Mouse (Mus musculus) ES-Bruce4 (cell line): ENCODE measurements around the gene Cdc42. TPM values are rescaled to one million over a fixed set of nuclear protein-coding genes. Genes with fewer than 3 reads are reported as not detected.

Experiments used
- H3K27ac ChIP-seq: 2 replicates; pipeline ENCODE4 v1.5.1; 2012; ENCODE audit warnings: low read length, inconsistent platforms; ENCODE audit not compliant: insufficient read depth
- H3K27me3 ChIP-seq: 2 replicates; pipeline ENCODE4 v1.6.1; 2012; ENCODE audit warnings: mild to moderate bottlenecking, low read length, inconsistent platforms; ENCODE audit not compliant: control insufficient read depth, poor library complexity, insufficient read depth, severe bottlenecking
- H3K36me3 ChIP-seq: 2 replicates; pipeline ENCODE4 v1.6.1; 2012; ENCODE audit warnings: inconsistent platforms, mild to moderate bottlenecking, low read length, moderate library complexity; ENCODE audit not compliant: control insufficient read depth, poor library complexity, insufficient read depth, severe bottlenecking
- H3K4me1 ChIP-seq: one replicate; pipeline ENCODE4 v1.8.1; 2011; ENCODE audit warnings: low read length; ENCODE audit not compliant: control insufficient read depth, insufficient read depth
- H3K4me3 ChIP-seq: 2 replicates; pipeline ENCODE4 v1.5.1; 2011; ENCODE audit warnings: low read depth, mild to moderate bottlenecking, low read length
- H3K9ac ChIP-seq: 2 replicates; pipeline ENCODE4 v1.6.1; 2012; ENCODE audit warnings: low read depth, mild to moderate bottlenecking, inconsistent platforms; ENCODE audit not compliant: poor library complexity, severe bottlenecking
- H3K9me3 ChIP-seq: replicated peaks from 2 replicates; pipeline ENCODE4 v1.6.1; 2012; ENCODE audit warnings: mild to moderate bottlenecking, low read length, inconsistent platforms; ENCODE audit not compliant: control insufficient read depth, poor library complexity, insufficient read depth, severe bottlenecking
- CTCF ChIP-seq: IDR thresholded peaks from one replicate; pipeline ENCODE4 v1.8.1; 2011; ENCODE audit warnings: low read depth, low read length
- EP300 ChIP-seq: IDR thresholded peaks from 2 replicates; pipeline ENCODE4 v1.6.1; 2011; ENCODE audit warnings: low read depth, low read length; ENCODE audit not compliant: insufficient read depth
- POLR2A ChIP-seq: IDR thresholded peaks from one replicate; pipeline ENCODE4 v1.8.1; 2011; ENCODE audit warnings: low read length; ENCODE audit not compliant: insufficient read depth
- polyA plus RNA-seq: library from polyadenylated mRNA; stranded (reverse); fragments of >200 nt; gene quantifications from 2 replicates; pipeline ENCODE4 v1.2.4, GENCODE M21; 2011; ENCODE audit warnings: low read depth; ENCODE audit not compliant: missing spikeins, insufficient read depth, insufficient read length

The Cdc42 gene
- polyA plus RNA-seq, 1 experiment: 476 TPM

- no peaks in the 10 kb centered on the region for H3K27me3 ChIP-seq
- no peak overlapping the region for H3K27ac ChIP-seq
Measured at GRCm38 (mm10) chr4:137365356-137366062, 8.0 kb upstream of the Cdc42 start.

GRCm38 (mm10) chr4:137364826-137365225 lies 7.3 kb upstream of the Cdc42 start:
- Histone ChIP-seq H3K27ac (no peak overlapping the region), H3K9ac (no peak overlapping the region), H3K4me1 (peaks cover 2% of the 10 kb centered on the region), H3K36me3 (no peaks in the 10 kb centered on the region), H3K4me3 (no peak overlapping the region), H3K9me3 (no peaks in the 10 kb centered on the region), H3K27me3 (no peaks in the 10 kb centered on the region)
- TF ChIP-seq EP300 (no peak), CTCF (no peak), POLR2A (no peak)

More at GRCm38 (mm10) chr4:137365356-137366062, 8.0 kb upstream of the Cdc42 start:
- Histone ChIP-seq H3K36me3 (no peaks in the 10 kb centered on the region), H3K4me1 (peaks cover 2% of the 10 kb centered on the region), H3K9me3 (no peaks in the 10 kb centered on the region), H3K4me3 (no peak overlapping the region), H3K9ac (no peak overlapping the region)
- TF ChIP-seq EP300 (no peak), CTCF (no peak), POLR2A (no peak)

DNA sequence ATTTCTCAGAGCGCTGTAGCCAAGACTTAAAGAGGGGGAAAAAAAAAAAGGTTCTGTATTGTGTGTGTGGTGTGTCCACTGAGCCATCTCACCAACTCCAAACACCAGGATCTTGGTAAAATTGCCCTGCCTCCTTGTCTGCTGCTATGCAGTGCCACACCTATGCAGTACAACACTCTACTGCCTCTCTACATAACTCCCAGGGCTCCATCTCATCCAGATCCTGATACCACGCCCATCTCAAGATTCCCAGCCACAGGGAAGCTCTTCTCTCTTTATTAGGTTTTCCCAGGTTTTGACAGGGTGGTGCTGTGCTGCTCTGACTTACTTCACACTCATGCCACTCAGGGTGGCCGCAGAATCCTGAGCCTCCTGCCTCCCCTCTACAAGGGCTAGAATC lies 3.5 kb upstream of the Cdc42 start:
- Histone ChIP-seq H3K36me3 (no peaks in the 10 kb centered on the region), H3K27me3 (no peaks in the 10 kb centered on the region), H3K4me1 (peaks cover 2% of the 10 kb centered on the region), H3K9ac (no peak overlapping the region), H3K4me3 (no peak overlapping the region), H3K9me3 (no peaks in the 10 kb centered on the region), H3K27ac (no peak overlapping the region)
- TF ChIP-seq EP300 (no peak), POLR2A (no peak), CTCF (no peak)

DNA sequence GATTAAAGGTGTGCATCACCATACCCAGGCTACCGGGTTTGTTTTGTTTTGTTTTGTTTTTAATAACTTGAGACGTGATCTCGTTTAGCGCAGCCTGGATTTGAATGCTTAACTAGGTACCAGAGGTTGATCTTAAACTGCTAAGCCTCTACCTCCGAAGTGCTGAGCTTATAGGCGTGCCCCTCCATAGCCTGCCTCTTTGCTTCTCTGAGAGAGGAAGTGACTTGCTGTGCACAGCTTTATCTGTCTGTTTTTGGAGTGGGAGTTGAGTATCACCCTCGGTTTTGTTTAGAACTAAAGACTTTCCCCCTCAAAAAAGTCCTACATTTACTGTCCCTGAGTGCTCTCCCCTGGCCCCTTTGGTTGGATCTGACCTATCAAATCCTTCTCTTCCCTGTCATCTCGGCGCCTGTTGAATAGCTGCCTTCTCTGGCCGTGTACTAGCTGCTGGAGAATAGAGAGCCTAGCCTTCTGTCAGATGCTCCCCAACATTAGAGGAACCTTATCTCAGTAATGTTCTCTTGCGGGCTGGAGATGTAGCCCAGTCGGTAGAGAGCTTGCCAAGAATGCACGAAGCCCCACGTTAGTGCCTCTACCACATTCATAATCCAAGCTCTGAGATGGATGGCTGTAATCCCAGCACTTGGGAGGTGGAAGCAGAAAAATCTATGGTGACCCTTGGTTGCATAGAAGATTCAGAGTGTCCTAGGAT lies 927 bp upstream of the Cdc42 start:
- TF ChIP-seq CTCF (no peak), POLR2A (no peak), EP300 (no peak)
- H3K9ac ChIP-seq: peak overlapping the region; percentile 29; the same call in 1 of the 2 replicates
- H3K4me1 ChIP-seq: peaks cover 2% of the 10 kb centered on the region
- no peaks in the 10 kb centered on the region for H3K36me3 ChIP-seq
- no peaks in the 10 kb centered on the region for H3K9me3 ChIP-seq
- H3K27me3 ChIP-seq: no peaks in the 10 kb centered on the region
- H3K4me3 ChIP-seq: no peak overlapping the region
- no peak overlapping the region for H3K27ac ChIP-seq

DNA sequence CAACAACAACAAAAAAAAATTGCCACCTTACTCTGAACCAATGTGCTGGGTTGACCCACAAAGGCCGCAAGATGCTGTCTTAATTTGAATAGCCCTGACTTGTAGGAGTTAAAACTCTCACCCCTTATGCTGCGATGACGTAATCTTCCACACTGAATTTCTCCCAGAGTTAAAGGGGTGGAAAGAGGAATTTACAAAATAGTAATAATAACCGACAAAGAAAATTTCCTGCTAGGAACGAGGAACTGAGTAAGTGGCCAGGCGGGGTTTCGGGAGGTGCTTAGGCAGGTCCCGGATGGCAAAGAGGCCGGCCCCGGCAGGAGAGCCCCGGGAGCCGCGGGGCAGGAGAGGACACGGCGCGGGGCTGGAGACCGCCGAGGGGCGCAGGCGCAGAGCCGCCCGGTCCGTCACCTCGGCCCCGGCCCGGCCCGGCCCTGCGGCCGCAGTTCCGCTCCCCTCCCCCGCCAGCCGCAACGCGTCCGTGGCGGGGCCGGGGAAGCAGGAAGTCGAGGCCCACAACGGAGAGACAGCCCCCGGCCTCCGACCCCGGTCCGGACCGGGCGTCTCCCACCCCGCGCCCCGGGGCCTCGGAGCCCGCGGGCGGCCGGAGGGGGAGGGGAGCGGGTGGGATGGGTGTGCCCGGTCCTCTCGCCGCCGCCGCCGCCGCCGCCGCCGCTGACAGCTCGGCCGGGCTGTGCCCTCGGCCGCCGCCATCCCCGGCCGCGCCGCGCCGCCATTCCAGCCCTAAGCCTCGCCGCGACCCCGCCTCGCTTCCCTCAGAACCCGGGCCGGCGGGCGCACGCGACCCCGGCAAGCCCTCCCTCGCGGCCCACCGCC lies 628 bp downstream of the Cdc42 start:
- Histone ChIP-seq H3K4me3 (peak overlapping the region; percentile 98), H3K4me1 (peaks cover 2% of the 10 kb centered on the region), H3K27me3 (no peaks in the 10 kb centered on the region), H3K27ac (peak overlapping the region; percentile 88), H3K36me3 (peaks cover 2% of the 10 kb centered on the region), H3K9me3 (no peaks in the 10 kb centered on the region), H3K9ac (peak overlapping the region; percentile 99)
- no peak for TF ChIP-seq EP300
- TF ChIP-seq CTCF: no peak
- no peak for TF ChIP-seq POLR2A

GRCm38 (mm10) chr4:137350627-137351026 lies 6.9 kb downstream of the Cdc42 start:
- peaks cover 3% of the 10 kb centered on the region for H3K4me1 ChIP-seq
- peaks cover 6% of the 10 kb centered on the region for H3K36me3 ChIP-seq
- no peak for TF ChIP-seq EP300
- no peak for TF ChIP-seq POLR2A
- TF ChIP-seq CTCF: no peak
- no peaks in the 10 kb centered on the region for H3K27me3 ChIP-seq
- H3K4me3 ChIP-seq: no peak overlapping the region
- H3K9ac ChIP-seq: no peak overlapping the region
- H3K27ac ChIP-seq: no peak overlapping the region
- no peaks in the 10 kb centered on the region for H3K9me3 ChIP-seq
